Mouse (Mus musculus): ENCODE data around the gene Asic4. TPM values are rescaled to one million over a fixed set of nuclear protein-coding genes. Genes with fewer than 3 reads are reported as not detected.
A peak's percentile ranks its signal among the peaks of the same experiment; 100 is the strongest.

Gene Asic4
- total RNA-seq, 2 experiments from 2014 or later: 16.2 to 17.4 TPM

GRCm38 (mm10) chr1:75463652-75464204 lies 13.5 kb downstream of the Asic4 start:
- no peak for DNase-seq (ENCODE audit: low spot score in 2 of 2)

GRCm38 (mm10) chr1:75467215-75467927 lies 17.1 kb downstream of the Asic4 start:
- DNase-seq (ENCODE audit: low spot score in 2 of 2): peak; percentile 81 to 89

GRCm38 (mm10) chr1:75469287-75469825 lies 19.1 kb downstream of the Asic4 start:
- DNase-seq (ENCODE audit: low spot score in 2 of 2): no peak

- DNase-seq (ENCODE audit: low spot score in 2 of 2): no peak
Measured at GRCm38 (mm10) chr1:75476441-75476840, 26.2 kb downstream of the Asic4 start.

DNA sequence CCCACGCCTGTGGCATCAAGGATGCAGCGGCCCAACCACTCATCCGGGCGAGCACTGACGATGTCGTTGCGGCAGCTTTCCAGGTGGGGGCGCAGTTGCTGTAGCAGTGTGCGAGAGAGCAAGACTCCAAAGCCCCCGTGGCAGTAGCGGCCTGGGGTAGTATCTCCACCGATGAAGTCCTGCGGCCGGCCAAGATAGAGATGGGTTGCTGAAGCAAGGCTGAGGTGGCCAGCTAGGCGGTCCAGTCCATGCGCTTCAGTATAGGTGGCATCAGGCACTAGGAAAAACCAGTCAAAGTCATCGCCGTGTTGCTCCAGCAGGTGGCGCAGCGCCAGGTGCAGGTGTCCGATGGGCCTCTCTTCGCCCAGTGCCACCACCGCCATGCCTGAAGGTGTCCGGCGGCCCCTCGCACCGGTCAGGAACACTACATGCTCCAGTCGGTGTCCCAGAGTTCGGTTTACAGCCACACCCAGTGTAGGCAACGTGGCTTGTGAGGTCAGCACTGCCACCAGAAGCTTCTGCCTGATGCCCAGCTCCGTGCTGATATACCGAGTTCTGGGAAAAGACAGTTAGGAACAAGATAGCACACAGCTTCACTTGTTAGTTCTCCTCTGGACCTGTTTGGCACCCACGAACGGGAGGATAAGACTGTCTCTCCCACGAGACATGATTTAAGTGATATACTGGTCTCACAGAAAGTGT lies 27.2 kb downstream of the Asic4 start:
- DNase-seq (ENCODE audit: low spot score in 2 of 2): peak; percentile 86 to 90

- no peak for DNase-seq (ENCODE audit: low spot score in 2 of 2)
Measured at GRCm38 (mm10) chr1:75477966-75478290, 27.7 kb downstream of the Asic4 start.

- DNase-seq (ENCODE audit: low spot score in 2 of 2): no peak
Measured at GRCm38 (mm10) chr1:75478497-75478896, 28.3 kb downstream of the Asic4 start.

GRCm38 (mm10) chr1:75478916-75479634 lies 28.8 kb downstream of the Asic4 start, which contains the start of the genes Chpf and Tmem198:
Gene Chpf (minus strand): TSS chr1:75479307.
Gene Tmem198 (plus strand): TSS chr1:75479532.
- DNase-seq (ENCODE audit: low spot score in 2 of 2): peak; percentile 98

- DNase-seq (ENCODE audit: low spot score in 2 of 2): no peak
Measured at GRCm38 (mm10) chr1:75479635-75479989, 29.4 kb downstream of the Asic4 start.

DNA sequence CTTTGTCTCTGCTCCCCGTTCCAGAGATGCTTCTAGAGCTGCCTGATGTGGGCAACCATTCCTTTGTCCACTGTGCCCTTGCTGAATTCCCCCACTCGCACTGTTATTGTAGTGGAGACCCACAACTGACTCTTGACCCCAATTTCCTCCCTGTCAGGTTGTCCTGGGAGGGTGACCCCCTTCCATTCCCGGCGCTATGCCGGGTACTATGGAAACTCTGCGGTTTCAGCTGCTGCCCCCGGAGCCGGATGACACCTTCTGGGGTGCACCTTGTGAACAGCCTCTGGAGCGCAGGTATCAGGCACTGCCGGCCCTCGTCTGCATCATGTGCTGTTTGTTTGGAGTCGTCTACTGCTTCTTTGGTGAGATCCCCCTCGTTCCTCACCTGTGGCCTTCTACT lies 29.8 kb downstream of the Asic4 start:
- no peak for DNase-seq (ENCODE audit: low spot score in 2 of 2)

- no peak for DNase-seq (ENCODE audit: low spot score in 2 of 2)
Measured at GRCm38 (mm10) chr1:75480735-75481134, 30.5 kb downstream of the Asic4 start.

- DNase-seq (ENCODE audit: low spot score in 2 of 2): no peak
Measured at GRCm38 (mm10) chr1:75486561-75486960, 36.3 kb downstream of the Asic4 start.

DNA sequence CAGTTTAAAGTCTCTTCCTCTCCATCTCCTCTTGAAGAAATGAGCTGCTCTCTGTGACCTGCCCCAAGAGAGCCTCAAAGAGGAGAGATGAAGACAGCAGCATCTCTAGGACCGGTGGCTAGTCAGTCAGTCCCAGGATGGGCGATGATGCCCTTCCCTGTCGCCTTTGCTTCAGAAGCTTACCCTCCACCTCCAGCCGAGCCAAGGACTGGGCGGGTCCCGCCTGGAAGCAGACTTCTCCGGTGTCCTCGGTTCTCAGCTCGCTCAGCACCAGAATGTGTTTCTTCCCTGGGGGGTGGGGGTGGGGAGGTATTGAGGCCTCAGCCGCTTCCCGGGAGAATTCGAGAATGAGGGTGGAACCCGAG lies 36.8 kb downstream of the Asic4 start:
- no peak for DNase-seq (ENCODE audit: low spot score in 2 of 2)

DNA sequence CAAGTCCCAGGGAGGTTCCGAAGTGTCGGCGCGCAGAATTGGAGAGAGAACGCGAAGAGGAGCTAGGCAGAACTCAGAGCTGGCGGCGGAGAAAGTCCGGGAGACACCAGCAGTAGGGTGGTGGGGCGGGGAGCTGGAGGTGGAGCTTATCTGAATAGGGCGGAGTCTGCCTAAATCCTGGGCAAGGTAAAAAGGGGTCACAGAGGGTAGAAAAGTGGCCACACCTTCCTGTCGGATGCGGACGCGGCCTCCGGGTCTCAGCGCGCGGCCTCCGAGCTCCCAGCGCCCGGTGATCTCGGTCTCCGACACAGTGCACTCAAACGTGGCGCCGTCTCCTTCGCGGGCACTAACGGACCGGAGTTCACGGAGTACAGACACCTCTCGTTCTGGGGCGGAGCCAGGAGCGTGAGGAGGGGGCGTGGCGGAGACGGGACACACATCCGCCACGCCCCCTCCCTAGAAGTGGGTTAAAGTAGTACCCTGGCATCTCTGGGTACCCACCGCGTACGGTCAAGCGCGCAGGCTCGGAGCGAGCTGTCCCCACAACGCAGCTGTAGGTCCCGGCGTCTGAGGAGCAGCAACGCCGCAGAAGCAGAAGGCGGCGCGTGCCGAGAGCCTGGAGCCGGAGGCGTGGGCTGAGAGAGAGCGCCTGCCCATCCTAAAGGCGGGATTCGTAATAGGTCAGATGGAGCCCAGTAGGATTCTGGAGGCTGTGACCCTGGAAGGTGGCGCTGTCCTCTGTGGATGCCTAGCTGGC lies 37.3 kb downstream of the Asic4 start:
- peak; percentile 41 to 63 for DNase-seq (ENCODE audit: low spot score in 2 of 2)

DNA sequence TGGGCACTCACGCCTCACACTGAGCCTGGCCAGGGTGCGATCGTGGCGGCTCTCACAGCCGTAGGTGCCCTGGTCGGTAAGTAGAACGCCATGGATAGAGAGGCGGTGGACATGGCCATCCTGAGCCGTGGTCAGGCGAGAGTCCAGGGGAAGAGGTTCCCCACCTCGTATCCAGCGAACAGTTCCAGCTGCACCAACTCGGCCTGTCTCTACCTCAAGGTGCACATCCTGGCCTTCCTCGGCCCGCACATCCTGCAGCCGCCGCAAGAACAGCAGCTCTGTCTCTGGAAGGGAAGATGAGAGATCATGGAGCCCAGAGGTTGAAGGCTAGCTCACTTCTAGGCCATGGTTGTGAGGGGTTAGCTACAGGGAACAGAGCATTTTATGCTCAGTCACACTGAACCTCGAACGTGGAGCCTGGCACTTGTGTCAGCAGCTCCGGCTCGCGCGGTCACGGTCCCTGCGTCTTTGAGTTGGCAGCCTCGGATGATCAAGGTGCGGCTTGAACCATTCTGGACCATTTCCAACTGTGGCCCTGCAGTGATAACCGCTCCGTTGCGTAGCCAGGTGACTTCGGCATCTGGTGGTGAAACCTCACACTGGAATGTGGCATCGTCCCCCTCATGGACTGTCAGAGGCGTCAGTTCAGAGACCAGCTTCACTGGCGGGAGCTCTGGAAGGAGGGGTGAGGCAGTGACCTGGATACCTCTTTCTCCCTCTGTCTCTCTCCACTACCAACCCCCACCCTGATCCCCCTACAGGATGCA lies 40.7 kb downstream of the Asic4 start:
- no peak for DNase-seq (ENCODE audit: low spot score in 2 of 2)

GRCm38 (mm10) chr1:75492579-75493170 lies 42.4 kb downstream of the Asic4 start:
- no peak for DNase-seq (ENCODE audit: low spot score in 2 of 2)

GRCm38 (mm10) chr1:75494878-75495548 lies 44.8 kb downstream of the Asic4 start:
- DNase-seq (ENCODE audit: low spot score in 2 of 2): peak in 1 of 2 experiments; percentile 46

- DNase-seq (ENCODE audit: low spot score in 2 of 2): no peak
Measured at GRCm38 (mm10) chr1:75498897-75499296, 48.7 kb downstream of the Asic4 start.

GRCm38 (mm10) chr1:75499441-75499840 lies 49.2 kb downstream of the Asic4 start:
- DNase-seq (ENCODE audit: low spot score in 2 of 2): no peak

Data from layer of hippocampus, postnatal 10 days (tissue).